Mouse (Mus musculus): ENCODE measurements around the gene Pgrmc2.

Gene Pgrmc2

DNA sequence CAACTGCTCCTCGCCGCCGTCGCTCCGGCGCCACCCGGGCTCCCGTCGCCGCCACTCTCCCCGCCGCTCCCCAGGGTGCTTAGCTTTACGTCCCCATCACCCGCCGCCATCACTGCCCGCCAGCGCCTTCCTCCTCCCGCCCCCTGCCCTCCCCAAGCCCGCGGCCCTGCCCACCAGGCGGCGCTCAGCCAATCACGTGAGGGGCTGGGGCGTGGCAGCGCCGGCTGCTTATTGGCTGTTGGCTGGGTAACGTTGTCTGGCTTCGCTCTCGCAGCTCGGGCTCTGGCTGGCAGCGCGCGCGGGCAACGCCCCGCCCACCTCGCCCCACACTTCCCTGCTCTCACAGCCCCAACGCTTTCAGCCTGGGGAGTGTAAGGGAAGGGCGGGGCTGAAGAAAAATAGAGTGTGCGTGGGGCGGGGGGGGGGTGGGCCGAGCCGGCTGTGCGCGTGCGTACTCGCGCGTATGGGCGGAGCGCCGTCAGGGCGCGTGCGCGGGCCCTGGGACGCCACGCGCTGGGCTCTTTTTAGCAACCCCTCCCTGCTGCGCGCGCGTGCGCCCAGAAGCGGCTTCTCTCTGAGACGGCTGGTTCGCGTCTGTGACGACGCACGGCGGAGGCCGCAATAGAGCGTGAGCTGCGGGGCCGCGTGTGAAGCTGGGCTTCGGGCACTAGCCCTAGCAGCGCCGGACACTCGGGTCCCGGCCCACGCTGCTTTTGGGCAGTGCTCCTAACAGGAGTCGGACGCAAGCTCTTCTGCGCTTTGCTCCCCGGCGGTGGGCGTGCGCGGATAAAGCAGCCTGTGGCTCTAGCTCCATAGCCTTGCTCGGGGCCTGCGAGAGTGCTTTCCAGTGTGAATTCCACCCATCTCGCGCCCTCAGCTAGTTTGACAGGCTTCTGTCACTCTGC is at the start of gene Pgrmc2:
Pgrmc2 (minus strand) TSS at position 162 of the 905 bp plus-strand sequence.
- peak; percentile 98 for DNase-seq (ENCODE audit: low read depth, low spot score)

DNA sequence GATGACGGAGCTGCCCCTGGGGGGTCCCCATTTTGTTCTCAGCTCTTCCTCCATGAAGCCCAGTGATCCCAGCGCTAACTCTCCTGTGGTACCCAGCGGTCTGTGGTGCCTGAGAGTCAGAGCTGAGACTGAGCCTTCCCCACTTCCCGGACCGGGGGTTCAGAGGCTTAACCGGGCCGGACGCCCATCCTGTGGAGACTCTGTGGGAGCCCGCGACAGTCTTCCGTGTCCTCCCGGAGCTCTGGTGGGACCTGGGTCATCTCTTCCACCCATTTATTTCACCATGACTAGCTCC is 41.1 kb upstream of the Pgrmc2 start:
- DNase-seq (ENCODE audit: low read depth, low spot score): no peak

DNA sequence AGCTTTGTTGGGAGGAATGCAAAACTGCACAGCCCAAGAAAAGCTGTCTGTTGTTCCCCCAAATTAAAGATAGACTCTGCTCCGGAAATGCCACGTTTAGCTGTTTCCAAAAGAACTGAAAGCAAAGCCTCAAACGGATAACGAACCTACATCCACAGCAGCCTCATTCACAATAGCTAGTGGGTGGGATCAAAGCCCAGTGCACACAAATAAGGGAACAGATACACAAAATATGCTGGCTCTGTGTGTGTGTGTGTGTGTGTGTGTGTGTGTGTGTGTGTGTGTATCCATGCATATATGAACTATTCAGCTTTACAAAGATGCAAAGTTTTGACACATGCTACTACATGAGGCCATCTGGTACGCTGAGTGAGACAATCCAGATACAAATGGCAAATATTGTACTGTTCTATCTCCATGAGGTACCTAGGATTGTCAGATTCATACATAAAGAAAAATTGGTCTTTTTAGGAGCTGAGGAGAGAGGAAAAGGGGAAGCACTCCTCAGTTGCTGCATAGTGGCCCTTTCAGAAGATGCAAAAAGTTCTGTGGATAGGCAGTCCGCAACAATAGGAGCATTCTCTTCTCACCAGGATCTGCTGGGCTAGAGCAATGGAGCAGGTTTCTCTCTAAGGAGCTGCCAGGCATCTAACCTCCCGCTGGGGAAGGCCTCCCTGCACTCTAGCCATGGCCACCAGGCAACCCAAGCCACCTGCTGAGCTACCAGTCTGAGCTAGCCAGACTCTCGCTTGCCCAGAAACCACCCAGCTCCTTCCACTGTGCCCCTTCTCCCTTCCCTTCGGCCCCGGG is 40.5 kb upstream of the Pgrmc2 start:
- no peak for DNase-seq (ENCODE audit: low read depth, low spot score)

DNA sequence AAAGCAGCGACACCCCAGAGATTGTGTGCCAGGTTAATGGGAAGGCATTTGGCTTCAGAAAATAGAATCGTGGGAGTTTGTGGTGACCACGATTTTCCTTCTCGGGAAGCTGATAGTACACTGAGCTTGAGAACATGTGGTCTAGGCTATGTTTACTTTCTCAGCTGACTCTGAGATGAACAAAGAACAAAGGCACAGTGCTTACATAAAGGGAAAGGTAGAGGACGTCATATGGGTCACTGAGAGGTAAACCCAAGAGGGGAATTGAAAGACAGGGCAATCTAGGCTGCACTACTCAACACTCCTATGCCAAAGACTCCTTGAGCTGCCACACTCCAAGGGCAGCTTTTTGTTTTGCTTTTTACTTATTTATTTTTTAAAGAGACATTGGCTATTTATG is 35.3 kb upstream of the Pgrmc2 start:
- no peak for DNase-seq (ENCODE audit: low read depth, low spot score)

DNA sequence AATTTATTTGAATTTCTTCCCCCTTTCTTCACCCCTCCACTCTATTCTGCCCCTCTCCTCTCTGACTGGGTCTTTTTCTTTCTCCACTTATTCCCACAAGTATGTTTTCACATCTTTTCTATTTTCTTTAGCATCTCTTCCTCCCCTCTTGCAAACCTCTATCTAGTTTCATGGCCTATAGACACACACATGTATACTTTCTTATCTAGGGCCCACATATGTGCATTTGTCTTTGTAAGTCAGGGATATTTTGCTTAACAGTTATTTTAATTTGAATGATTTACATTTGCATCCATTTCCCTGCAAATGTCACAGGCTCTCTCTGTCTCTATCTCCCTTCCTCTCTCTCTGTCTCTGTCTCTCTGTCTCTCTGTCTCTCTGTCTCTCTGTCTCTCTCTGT is 34.6 kb upstream of the Pgrmc2 start:
- DNase-seq (ENCODE audit: low read depth, low spot score): no peak

DNA sequence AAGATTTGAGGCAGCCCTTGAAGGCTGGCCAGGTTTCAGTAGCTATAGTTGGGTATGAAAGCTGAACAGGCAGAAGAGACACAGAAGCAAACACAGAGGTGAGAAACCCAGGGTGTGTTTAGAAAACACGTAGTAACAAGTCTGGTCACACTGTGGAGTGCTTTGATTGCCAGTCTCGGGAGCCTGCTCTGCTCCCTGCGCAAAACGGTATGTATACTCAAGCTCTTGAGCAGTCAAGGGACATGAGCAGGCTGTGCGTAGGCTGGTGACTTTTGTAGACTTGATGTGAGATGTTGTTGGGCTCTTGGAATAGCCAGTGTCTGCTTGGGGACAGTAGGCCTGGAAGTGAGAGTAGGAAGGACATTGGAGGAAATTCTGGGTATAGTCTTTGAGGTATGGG is 30.3 kb upstream of the Pgrmc2 start:
- DNase-seq (ENCODE audit: low read depth, low spot score): peak; percentile 42

DNA sequence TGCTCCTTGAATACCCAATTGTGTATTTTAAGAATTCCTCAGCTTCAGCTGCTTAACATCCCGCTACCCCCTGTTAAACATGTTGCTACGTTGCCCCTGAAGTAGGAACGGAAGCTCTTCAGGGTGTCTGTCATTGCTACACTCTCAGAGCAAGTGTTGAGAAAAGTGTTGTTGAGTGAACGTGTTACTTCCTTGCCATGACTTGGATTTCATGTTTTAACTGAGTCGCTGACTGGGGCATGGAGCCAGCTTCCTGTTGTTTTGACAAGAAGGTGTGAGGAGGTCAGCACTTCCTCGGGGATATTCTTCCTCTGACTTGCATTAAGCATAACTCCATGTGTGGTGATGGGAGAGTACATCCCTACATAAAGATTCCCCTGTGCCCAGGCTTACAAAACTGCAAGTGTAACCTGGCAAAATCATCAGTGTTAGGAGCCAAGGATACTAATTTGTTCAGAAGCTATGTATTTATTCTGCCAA is 25.5 kb upstream of the Pgrmc2 start:
- DNase-seq (ENCODE audit: low read depth, low spot score): no peak

DNA sequence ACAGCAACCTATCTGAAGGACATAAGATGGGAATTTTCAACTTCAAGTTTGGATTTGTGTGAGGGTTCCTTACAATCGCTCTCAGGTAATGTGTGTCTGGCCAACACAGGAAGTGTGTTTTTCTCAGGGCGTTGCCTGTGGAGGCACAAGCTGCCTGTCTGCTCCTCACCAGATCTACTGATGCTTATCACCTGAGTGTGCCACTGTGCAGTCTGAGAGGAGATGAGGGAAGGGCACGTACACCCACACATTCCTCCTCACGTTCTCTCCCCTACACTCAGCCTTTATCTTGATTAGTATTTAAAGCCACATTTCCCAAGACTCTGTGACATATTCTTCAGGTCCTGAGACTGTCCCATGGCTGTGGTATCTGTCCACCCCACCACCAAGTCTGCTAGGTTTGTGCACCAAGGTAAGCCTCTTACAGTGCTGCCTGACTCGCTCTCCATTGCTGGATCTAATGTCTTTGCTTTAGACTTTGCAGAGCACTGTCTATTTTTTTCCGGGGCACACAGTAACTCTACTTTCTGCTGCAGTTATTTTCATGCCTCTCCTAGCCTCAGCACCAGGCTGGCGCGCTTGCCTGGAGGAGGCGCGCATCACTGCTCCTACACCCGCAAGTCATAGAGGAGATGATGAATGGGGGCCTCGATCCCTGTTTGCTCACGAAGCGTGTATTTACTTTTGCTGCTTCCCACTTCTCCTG is 24.9 kb upstream of the Pgrmc2 start:
- DNase-seq (ENCODE audit: low read depth, low spot score): no peak

DNA sequence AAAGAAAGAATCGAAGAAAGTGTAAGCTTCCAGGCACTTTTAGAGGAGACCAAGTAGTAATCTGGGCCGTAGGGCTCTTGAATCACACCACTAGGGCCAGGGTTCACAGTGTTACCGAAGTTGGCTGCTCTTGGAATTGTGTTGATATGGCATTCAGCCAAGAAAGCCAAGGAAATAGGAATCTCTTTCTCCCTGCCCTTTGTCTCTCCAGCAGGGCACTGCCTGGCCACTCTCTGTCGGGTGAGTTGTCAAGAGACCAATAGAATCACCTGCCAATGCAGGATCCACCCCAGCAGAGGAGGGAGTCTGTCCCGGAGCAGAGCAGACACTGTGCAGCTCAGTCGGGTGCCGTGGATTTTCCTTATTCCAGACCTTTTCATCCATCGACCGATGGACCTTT is 19.1 kb upstream of the Pgrmc2 start:
- no peak for DNase-seq (ENCODE audit: low read depth, low spot score)

DNA sequence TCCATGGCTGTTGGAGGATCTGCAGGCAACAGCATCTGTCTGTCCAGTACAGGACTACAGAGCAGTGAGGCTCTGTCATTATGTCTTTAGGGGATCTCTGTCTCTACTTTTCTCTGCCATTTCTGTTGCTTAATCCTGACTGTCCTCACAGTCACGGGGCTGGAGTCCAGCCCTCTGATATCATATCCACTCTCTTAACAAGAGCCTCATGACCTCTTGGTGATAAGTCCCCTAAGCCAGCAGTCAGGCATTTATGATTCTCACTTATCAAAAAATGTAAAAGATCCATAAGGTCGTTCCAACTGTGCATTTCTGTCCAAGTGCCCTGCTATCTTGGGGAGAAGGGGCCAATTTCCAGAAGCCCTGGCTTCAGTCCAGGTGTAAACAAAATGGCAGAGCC is 17.3 kb upstream of the Pgrmc2 start:
- no peak for DNase-seq (ENCODE audit: low read depth, low spot score)

DNA sequence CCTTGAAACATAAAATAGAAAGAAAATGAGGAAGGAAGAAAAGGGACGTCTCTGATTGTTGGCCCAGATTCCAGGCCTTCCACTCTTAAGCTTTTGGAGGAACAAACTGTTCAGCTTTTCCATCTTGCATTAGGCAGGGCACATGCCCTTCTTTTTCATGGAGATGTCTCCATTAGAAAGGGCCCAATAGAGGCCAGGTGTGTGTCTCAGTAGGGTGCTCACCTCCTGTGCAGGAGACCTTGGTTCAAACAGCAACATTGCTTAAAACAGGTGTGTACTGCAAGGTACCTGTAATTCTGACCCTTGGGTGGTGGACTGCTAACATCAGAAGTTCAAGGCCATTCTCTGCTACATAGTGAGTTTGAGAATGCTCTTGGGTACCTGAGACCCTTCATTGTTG is 16.8 kb upstream of the Pgrmc2 start:
- DNase-seq (ENCODE audit: low read depth, low spot score): no peak

DNA sequence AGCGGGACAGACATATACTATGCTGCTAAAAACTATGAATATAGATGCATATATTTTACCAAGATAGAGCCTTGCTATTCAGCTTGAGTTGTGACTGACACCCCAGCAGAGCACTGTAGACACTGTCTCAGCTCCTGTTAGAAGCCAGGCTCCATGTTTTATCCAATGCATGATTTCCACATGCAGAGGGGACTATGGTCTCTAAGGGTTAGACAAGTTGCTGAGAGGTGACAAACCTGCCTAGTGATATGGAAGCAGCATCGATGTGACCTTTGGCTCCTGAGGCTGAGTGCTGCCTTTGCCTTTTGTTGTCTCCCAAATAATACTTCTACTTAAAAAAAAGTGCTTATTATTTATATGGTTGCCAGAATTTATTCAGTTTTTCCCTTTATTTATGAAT is 10.4 kb upstream of the Pgrmc2 start:
- DNase-seq (ENCODE audit: low read depth, low spot score): no peak

DNA sequence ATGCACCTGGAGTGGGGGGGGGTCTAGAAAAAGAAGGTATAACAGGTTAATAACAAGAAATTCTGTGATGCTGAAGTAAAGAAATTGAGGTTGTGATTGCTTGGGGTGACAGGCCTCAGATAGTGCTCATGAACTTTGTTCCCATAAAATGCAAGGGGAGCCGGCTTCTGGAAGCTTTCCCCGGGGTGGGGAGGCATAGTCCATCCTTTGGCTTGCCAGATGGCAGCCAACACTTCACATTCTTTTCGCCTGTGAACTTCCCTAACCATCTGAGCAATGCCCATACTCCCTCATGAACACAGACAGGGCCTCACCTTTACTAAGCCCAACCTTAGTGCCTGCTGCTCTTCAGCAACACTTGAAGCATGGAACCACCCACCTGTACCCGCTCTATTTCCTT is 9.5 kb upstream of the Pgrmc2 start:
- no peak for DNase-seq (ENCODE audit: low read depth, low spot score)

DNA sequence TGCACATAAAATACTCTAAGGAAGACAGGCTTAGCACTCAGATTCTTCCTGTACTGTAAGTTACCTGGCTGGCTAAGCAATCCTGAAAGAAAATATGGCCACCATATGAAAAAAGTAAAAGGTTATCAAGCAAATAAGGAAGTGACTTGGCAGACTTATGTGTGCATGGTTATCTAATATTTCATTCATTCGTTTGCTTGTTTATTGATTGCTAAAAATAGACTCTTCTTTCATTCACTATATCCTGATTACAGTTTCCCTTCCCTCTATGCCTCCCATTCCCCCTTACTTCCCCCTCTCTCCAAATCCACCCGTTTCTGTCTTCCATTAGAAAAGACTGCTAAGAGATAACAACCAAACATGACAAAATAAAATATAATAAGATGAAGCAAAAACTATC is 8.0 kb upstream of the Pgrmc2 start:
- no peak for DNase-seq (ENCODE audit: low read depth, low spot score)

DNA sequence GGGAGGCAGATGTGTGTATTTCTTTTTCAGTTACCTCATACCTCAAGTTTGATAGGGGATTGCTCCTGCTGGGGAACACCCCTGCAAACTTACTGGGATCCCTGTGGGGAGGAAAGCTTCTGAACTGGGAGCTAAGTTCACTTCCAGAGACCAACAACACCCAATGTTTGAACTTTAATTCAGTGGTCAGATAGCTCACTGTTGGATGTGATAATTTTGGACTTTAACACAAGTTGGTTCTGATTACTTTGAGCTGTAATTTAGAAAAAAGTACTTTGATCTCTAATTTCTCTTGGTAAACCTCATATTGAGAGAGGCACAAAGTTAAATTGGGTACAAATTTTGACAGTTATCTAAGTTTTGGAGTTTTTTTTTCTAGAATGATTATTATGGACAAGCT is 4.2 kb upstream of the Pgrmc2 start:
- DNase-seq (ENCODE audit: low read depth, low spot score): no peak

DNA sequence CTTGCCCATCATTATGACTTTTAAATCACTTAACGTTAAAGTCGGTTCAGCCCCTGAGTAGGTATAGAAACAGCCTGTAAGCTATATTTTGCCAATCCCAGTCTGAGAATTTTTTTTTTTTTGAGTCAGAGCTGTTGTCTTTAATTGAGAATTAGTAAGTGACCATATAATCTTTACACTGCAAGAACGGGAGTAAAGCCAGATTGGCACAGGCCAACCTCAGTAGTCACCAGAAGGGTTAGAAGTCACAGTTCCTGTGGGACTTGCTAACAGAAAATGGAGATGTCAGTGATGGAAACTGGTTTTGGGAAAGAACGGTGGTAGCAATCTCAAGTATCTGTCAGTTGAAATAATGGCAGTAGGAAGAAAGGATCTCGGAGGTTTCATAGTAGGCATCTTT is 1.6 kb upstream of the Pgrmc2 start:
- no peak for DNase-seq (ENCODE audit: low read depth, low spot score)

DNA sequence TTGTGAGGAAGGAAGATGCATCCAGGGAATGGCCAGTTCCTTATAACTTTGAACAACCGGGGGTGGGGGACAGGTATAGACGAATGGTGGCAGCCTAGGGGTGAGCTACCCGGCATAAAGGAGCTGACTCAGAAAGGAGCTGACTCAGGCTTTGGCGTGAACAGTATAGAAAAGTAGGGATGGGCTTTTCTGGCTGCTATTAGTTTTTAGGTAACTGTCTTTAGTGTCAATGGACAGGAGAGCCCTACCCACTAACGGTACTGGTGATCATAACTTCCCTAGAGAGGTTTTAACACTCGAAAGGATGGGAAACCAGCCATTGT is 905 bp upstream of the Pgrmc2 start:
- DNase-seq (ENCODE audit: low read depth, low spot score): no peak

DNA sequence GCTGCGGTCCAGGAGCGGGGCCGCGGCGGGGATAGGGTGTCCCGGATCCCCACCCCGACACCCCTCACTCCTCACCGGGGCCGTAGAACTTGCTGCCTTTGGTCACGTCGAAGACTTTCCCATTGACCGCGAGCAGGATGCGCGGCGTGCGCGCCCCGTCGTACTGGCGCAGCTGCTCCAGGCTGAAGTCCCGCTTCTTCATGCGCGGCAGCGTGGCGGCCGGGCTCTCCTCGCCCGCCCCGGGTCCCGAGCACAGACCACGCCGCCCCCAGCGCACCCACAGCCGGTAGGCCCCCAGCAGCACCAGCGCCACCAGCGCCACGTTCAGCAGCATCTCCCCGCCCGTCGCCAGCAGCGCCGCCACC is 344 bp downstream of the Pgrmc2 start:
- no peak for DNase-seq (ENCODE audit: low read depth, low spot score)

DNA sequence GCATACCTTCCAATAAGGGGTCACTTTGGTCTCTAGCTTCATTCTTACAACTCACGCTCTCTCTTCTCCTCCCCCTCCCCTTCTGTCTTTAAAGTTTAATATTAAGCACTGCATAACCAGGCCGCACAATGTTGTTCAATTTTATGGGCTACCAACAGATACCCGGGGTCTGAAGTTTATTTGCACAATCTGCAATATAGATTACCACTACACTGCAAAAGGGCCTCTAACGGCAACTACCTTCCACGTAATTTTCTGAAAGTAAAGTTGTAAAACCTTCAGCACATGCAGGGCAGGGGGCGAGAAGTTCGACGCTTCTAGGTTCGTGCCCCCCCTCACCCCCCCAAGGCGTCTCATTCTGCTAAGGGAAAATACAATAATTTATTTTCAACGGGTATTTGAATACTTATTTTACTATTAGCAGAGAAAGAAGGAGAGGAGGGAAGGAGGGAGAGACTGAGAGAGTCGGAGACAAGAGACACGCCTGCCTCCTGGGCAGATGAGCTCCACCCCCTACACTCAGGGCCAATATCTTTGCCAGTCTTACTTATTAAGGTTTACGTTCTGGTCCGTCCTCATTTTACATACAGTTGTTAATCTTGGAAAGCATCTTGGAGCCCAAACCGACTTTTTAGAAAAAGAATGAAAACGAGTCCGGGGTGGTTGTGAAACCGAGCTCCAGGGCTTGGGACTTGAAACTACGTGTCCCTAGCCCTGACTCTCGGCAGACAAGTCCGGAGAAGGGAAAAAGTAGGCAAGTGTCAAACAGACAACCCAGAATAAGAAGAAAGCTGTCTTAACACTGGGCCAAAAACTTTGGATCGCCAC is 1.2 kb downstream of the Pgrmc2 start:
- DNase-seq (ENCODE audit: low read depth, low spot score): no peak

DNA sequence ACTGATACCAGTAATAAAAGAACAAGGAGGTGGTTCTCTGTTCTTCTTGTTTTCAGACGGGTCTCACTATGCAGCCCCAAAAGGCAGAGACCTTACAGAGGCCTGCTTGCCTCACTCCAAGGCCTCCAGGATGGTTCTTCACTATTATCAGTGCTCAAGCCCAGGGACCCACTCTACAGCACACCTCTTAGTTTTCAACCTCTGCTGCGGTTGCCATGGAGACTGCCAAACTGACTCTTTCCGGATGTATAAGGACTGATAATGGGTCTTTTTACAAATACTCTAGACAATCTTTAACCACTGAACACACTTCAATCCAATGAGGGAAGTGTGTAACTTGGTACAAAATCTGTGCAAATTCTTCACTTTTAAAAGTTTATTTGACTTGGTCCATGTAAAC is 2.1 kb downstream of the Pgrmc2 start:
- DNase-seq (ENCODE audit: low read depth, low spot score): no peak

DNA sequence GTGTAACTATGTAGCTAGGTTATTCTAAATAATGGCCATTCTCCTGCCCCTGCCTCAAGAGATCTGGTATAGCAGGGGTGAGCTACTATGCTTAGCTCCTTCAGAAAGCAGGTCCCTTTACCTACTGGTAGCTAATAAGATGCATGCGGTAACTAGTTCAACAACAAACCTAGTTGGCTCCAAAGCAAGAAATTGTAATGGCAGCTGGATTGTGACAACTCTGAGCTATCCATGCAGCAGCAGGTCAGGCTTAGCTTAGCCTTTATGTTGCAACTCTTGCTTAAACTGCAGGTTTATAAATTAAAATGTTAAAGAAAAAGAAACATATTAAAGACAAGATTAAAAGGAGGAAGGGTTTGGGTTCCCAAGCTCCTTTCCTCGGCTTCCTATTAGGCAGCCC is 4.2 kb downstream of the Pgrmc2 start:
- no peak for DNase-seq (ENCODE audit: low read depth, low spot score)

DNA sequence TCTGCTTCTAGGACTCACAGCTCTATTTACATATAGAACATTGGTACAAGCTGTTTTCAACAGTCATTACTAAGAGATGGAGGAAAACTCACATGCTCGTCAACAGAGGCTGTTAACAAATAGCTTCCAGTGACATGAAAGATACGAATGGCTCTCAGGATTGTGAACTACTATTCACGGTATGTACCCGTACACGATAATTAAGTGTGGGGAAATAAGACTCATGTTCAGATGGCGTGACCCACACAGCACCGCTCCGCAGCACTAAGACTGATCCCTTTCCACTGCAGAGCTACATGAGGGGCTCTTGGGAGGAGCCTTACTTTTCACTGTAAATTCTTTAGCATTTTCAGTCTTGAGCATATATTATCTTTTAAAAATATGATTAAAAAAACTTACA is 7.5 kb downstream of the Pgrmc2 start:
- no peak for DNase-seq (ENCODE audit: low read depth, low spot score)

Measured in telencephalon, adult 2 months (tissue).